Mouse (Mus musculus): ENCODE results near the gene Prnd. TPM values are rescaled to one million over a fixed set of nuclear protein-coding genes. Genes with fewer than 3 reads are reported as not detected.

The Prnd gene
- polyA plus RNA-seq, 1 experiment = 0.46 TPM

DNA sequence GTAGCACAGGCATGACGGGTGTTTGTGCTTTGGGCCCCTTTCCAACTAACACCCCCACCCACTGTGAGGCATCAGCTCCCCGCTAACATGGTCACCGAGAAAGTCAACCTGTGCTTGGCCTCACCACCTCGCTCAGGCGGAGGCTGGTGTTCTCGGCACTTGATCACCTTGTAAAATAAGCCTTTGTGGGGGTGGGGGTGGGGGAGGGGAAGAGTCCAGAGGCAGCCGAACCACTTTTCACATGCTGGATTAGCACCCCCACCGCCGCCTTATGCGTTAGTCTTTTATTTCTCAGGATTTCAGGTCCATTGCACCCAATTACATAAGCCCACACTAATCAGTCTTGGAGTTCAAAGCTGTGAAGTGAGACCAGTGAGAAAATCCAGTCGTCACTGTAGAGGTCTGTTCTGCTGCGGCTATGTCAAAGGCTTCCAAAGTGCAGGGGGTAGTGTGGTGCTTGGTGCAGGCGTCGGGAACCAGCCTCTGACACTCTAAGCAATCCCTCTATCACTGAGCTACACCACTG, 43.0 kb downstream of the Prnd start:
- Histone ChIP-seq H3K4me3 (ENCODE audit: low read depth, low read length) (no peak overlapping the region), H3K27me3 (ENCODE audit: control insufficient read depth, insufficient read depth, low read length) (no peaks in the 10 kb centered on the region), H3K4me1 (ENCODE audit: control insufficient read depth, insufficient read depth, insufficient read length, low read length) (no peaks in the 10 kb centered on the region), H3K27ac (ENCODE audit: insufficient read depth, low read depth, low read length) (no peak overlapping the region), H3K36me3 (ENCODE audit: control insufficient read depth, insufficient read depth, low read length) (no peaks in the 10 kb centered on the region; the same call in 1 of the 2 replicates)
- TF ChIP-seq POLR2A (IDR thresholded peaks at IDR 0.05; ENCODE audit: low read depth, low read length) (no peak), CTCF (IDR thresholded peaks at IDR 0.05; ENCODE audit: extremely low read depth, insufficient read length, insufficient replicate concordance, low read depth, low read length) (no peak)
- WGBS = 59% methylated on average over 14 of the region's 14 CpGs

DNA sequence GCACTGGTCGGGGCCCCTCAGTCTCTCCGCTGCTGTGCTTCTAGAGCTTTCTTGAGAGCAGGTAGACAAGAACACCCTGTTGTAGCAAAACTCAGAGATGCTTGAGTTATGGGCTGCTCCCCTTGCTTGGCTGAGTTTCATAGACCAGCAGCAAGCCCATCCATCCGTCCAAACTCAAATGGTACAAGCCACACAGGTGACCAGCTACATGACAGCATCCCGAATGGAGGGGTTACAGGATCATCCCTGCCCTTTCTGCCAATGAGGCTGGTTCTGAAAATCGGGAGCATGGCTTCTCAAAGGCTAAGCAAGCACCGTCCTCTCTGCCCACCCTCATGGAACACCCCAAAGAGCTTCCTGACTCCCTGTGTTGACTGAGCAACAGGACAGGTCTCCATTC, 44.3 kb downstream of the Prnd start:
- TF ChIP-seq POLR2A (IDR thresholded peaks at IDR 0.05; ENCODE audit: low read depth, low read length) (no peak), CTCF (IDR thresholded peaks at IDR 0.05; ENCODE audit: extremely low read depth, insufficient read length, insufficient replicate concordance, low read depth, low read length) (no peak)
- no peak overlapping the region for H3K27ac ChIP-seq (ENCODE audit: insufficient read depth, low read depth, low read length)
- WGBS = 89% methylated on average over 6 of the region's 6 CpGs
- no peak overlapping the region for H3K4me3 ChIP-seq (ENCODE audit: low read depth, low read length)
- H3K27me3 ChIP-seq (ENCODE audit: control insufficient read depth, insufficient read depth, low read length) = no peaks in the 10 kb centered on the region
- H3K36me3 ChIP-seq (ENCODE audit: control insufficient read depth, insufficient read depth, low read length) = no peaks in the 10 kb centered on the region; the same call in 1 of the 2 replicates
- no peaks in the 10 kb centered on the region for H3K4me1 ChIP-seq (ENCODE audit: control insufficient read depth, insufficient read depth, insufficient read length, low read length)

GRCm38 (mm10) chr2:131995742-131996141, 45.1 kb downstream of the Prnd start:
- H3K4me3 ChIP-seq (ENCODE audit: low read depth, low read length) = no peak overlapping the region
- TF ChIP-seq POLR2A (IDR thresholded peaks at IDR 0.05; ENCODE audit: low read depth, low read length) (no peak), CTCF (IDR thresholded peaks at IDR 0.05; ENCODE audit: extremely low read depth, insufficient read length, insufficient replicate concordance, low read depth, low read length) (no peak)
- H3K4me1 ChIP-seq (ENCODE audit: control insufficient read depth, insufficient read depth, insufficient read length, low read length) = no peaks in the 10 kb centered on the region
- no peak overlapping the region for H3K27ac ChIP-seq (ENCODE audit: insufficient read depth, low read depth, low read length)
- 58% methylated on average over 12 of the region's 12 CpGs for whole genome bisulfite sequencing
- no peaks in the 10 kb centered on the region; the same call in 1 of the 2 replicates for H3K36me3 ChIP-seq (ENCODE audit: control insufficient read depth, insufficient read depth, low read length)
- H3K27me3 ChIP-seq (ENCODE audit: control insufficient read depth, insufficient read depth, low read length) = no peaks in the 10 kb centered on the region

- H3K27me3 ChIP-seq (ENCODE audit: control insufficient read depth, insufficient read depth, low read length) = no peaks in the 10 kb centered on the region
- no peak overlapping the region for H3K27ac ChIP-seq (ENCODE audit: insufficient read depth, low read depth, low read length)
- no peaks in the 10 kb centered on the region; the same call in 1 of the 2 replicates for H3K36me3 ChIP-seq (ENCODE audit: control insufficient read depth, insufficient read depth, low read length)
- H3K4me3 ChIP-seq (ENCODE audit: low read depth, low read length) = no peak overlapping the region
- H3K4me1 ChIP-seq (ENCODE audit: control insufficient read depth, insufficient read depth, insufficient read length, low read length) = no peaks in the 10 kb centered on the region
- 84% methylated on average over 7 of the region's 7 CpGs for WGBS
- TF ChIP-seq POLR2A (IDR thresholded peaks at IDR 0.05; ENCODE audit: low read depth, low read length) (no peak), CTCF (IDR thresholded peaks at IDR 0.05; ENCODE audit: extremely low read depth, insufficient read length, insufficient replicate concordance, low read depth, low read length) (no peak)
Observed at GRCm38 (mm10) chr2:131996369-131996768, 45.7 kb downstream of the Prnd start.

GRCm38 (mm10) chr2:131997356-131997755, 46.7 kb downstream of the Prnd start:
- Histone ChIP-seq H3K4me1 (ENCODE audit: control insufficient read depth, insufficient read depth, insufficient read length, low read length) (no peaks in the 10 kb centered on the region), H3K27me3 (ENCODE audit: control insufficient read depth, insufficient read depth, low read length) (no peaks in the 10 kb centered on the region), H3K4me3 (ENCODE audit: low read depth, low read length) (no peak overlapping the region), H3K27ac (ENCODE audit: insufficient read depth, low read depth, low read length) (no peak overlapping the region), H3K36me3 (ENCODE audit: control insufficient read depth, insufficient read depth, low read length) (no peaks in the 10 kb centered on the region; the same call in 1 of the 2 replicates)
- TF ChIP-seq POLR2A (IDR thresholded peaks at IDR 0.05; ENCODE audit: low read depth, low read length) (no peak), CTCF (IDR thresholded peaks at IDR 0.05; ENCODE audit: extremely low read depth, insufficient read length, insufficient replicate concordance, low read depth, low read length) (no peak)
- 19% methylated on average over 5 of the region's 5 CpGs for WGBS

DNA sequence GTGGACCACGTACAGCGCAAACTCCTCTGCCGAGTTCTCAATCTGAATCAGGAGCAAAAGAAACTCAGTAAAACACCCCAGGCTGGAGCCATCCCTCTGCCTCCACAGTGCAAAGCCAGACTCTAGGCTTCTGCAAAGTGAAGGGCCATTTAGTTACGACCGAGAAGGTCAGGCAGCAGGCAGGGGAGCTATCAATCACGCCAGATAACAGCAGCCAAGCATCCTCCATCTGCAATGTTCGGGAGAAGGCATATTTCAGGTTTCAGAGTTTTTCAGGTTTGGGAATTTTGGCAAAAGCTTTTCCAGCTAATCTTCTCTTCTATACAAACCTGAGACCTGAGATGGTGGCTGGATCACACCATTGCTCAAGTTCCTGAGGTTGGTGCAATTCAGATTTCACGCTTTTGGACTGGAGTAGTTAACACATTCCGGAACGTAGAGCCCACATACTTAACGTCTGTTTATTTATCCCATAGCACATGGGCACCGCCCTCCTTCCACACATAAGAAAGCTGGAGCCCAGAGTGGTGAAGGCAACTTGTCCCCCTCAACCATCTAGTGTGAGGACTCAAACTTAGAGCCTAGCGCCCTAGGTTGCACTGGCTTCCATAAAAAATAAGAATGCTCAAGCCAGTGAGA, 51.2 kb downstream of the Prnd start:
- TF ChIP-seq CTCF (IDR thresholded peaks at IDR 0.05; ENCODE audit: extremely low read depth, insufficient read length, insufficient replicate concordance, low read depth, low read length) = no peak
- no peak for TF ChIP-seq POLR2A (IDR thresholded peaks at IDR 0.05; ENCODE audit: low read depth, low read length)
- 70% methylated on average over 13 of the region's 13 CpGs for WGBS
- no peaks in the 10 kb centered on the region for H3K27me3 ChIP-seq (ENCODE audit: control insufficient read depth, insufficient read depth, low read length)
- no peak overlapping the region for H3K4me3 ChIP-seq (ENCODE audit: low read depth, low read length)
- H3K27ac ChIP-seq (ENCODE audit: insufficient read depth, low read depth, low read length) = no peak overlapping the region
- no peaks in the 10 kb centered on the region; the same call in 1 of the 2 replicates for H3K36me3 ChIP-seq (ENCODE audit: control insufficient read depth, insufficient read depth, low read length)
- peaks cover 1% of the 10 kb centered on the region; the same call in 1 of the 2 replicates for H3K4me1 ChIP-seq (ENCODE audit: control insufficient read depth, insufficient read depth, insufficient read length, low read length)

GRCm38 (mm10) chr2:132003916-132004315, 53.3 kb downstream of the Prnd start:
- 69% methylated on average over 5 of the region's 5 CpGs for WGBS
- H3K27ac ChIP-seq (ENCODE audit: insufficient read depth, low read depth, low read length) = no peak overlapping the region
- no peaks in the 10 kb centered on the region for H3K27me3 ChIP-seq (ENCODE audit: control insufficient read depth, insufficient read depth, low read length)
- H3K4me1 ChIP-seq (ENCODE audit: control insufficient read depth, insufficient read depth, insufficient read length, low read length) = peaks cover 5% of the 10 kb centered on the region
- H3K36me3 ChIP-seq (ENCODE audit: control insufficient read depth, insufficient read depth, low read length) = no peaks in the 10 kb centered on the region; the same call in 1 of the 2 replicates
- H3K4me3 ChIP-seq (ENCODE audit: low read depth, low read length) = no peak overlapping the region
- TF ChIP-seq CTCF (IDR thresholded peaks at IDR 0.05; ENCODE audit: extremely low read depth, insufficient read length, insufficient replicate concordance, low read depth, low read length) = no peak
- TF ChIP-seq POLR2A (IDR thresholded peaks at IDR 0.05; ENCODE audit: low read depth, low read length) = no peak

All from small intestine, adult 2 months (tissue).